Mouse (Mus musculus): ENCODE results near the gene Lhfpl1. TPM values are rescaled to one million over a fixed set of nuclear protein-coding genes. Genes with fewer than 3 reads are reported as not detected.
A peak's percentile ranks its signal among the peaks of the same experiment; 100 is the strongest.

Lhfpl1 gene
- not detected in 2 replicates for polyA plus RNA-seq (2015; fragmentation: Nextera tagmentation; extraction: Ambion mirVana)

DNA sequence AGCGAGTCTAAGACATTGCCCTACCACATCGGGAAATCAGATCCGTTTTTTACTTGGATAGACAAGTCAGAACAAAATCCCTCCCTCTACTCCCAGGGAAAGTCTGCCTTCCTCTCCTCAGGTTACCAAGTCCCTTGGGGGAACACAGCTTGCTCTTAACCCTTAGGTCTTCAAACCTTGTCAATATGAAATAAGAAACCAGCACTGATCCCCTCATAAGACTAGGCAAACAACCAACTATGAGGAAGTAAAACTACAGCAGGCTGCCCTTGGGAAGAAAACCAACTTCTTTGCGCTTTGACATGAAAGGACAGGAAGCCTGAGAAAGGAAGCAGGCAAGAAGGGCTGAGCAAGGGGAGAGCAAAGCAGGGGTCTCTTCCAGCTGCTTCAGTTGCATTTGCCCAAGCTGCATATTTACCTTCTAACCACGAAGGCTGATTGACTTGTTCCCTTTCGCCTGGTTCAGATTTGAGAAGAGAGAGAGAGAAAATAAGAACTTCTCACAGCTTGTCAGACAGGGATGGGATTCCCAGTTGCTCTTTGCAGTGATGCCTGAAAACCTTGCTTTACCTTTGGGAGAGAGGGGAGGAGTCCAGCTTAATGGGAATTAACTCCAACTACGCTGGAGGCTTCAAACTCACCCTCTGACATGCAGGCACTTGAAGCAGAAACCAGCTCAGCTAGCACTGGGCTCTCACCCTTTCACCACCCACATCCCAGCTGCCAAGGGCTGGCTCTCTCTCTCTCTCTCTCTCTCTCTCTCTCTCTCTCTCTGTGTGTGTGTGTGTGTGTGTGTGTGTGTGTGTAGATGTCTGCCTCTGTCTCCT, at the start of gene Lhfpl1:
TSS of gene Lhfpl1 (minus strand) at position 713 of the 827 bp plus-strand sequence.
- Histone ChIP-seq H3K27ac (ENCODE audit: low read depth) (no peak within 1 kb of the TSS), H3K4me3 (ENCODE audit: low read depth, low read length) (no peak within 1 kb of the TSS), H3K9ac (replicated peaks) (no peak within 1 kb of the TSS), H3K9me3 (ENCODE audit: low read length) (no peaks in the 10 kb centered on the region), H3K36me3 (replicated peaks; ENCODE audit: insufficient read depth, low read length) (no peaks in the 10 kb centered on the region), H3K27me3 (ENCODE audit: insufficient read depth, low read length) (no peaks in the 10 kb centered on the region), H3K4me2 (ENCODE audit: low read depth, low read length) (no peak within 1 kb of the TSS), H3K4me1 (ENCODE audit: insufficient read depth) (no peaks in the 10 kb centered on the region)
- no peak for DNase-seq
- ATAC-seq = 0 out of 2 replicates have a peak, but pooled peaks have one; percentile 15
- WGBS (ENCODE audit: insufficient replicate concordance) = 31% methylated on average over 7 of the region's 7 CpGs
- TF ChIP-seq EP300 (IDR thresholded peaks at IDR 0.05; ENCODE audit: low read depth) (no peak), CTCF (IDR thresholded peaks at IDR 0.05; ENCODE audit: low read depth) (no peak)

DNA sequence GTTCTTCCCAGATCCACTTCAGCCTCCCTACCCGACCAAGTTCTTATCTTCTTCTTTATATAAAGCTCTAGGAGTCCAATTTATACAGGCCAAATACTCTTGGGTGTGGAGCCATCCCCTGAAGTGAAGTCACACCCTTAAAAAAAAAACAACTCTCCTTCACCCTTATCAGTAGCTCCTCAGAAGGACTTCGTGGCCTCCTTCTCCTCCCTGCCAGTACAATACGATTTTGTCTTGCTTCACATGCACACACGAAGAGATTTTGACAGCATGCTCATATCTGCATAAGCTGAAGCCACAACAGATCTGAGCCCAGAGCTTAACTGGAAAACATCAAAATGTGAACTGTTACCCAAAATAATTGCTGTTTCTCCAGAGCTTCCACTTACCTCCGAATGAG, 22.9 kb upstream of the Lhfpl1 start:
- no peak overlapping the region for H3K4me3 ChIP-seq (ENCODE audit: low read depth, low read length)
- DNase-seq (no peak), ATAC-seq (no peak)
- WGBS (ENCODE audit: insufficient replicate concordance) = 37% methylated on average over 5 of the region's 5 CpGs
- H3K4me2 ChIP-seq (ENCODE audit: low read depth, low read length) = no peak overlapping the region
- no peaks in the 10 kb centered on the region for H3K4me1 ChIP-seq (ENCODE audit: insufficient read depth)
- H3K9ac ChIP-seq (replicated peaks) = no peak overlapping the region
- H3K36me3 ChIP-seq (replicated peaks; ENCODE audit: insufficient read depth, low read length) = no peaks in the 10 kb centered on the region
- TF ChIP-seq CTCF (IDR thresholded peaks at IDR 0.05; ENCODE audit: low read depth) (no peak), EP300 (IDR thresholded peaks at IDR 0.05; ENCODE audit: low read depth) (no peak)
- H3K9me3 ChIP-seq (ENCODE audit: low read length) = no peaks in the 10 kb centered on the region
- 0 out of 2 replicates have a peak, but pooled peaks cover 2% of the 10 kb centered on the region for H3K27me3 ChIP-seq (ENCODE audit: insufficient read depth, low read length)
- no peak overlapping the region for H3K27ac ChIP-seq (ENCODE audit: low read depth)

DNA sequence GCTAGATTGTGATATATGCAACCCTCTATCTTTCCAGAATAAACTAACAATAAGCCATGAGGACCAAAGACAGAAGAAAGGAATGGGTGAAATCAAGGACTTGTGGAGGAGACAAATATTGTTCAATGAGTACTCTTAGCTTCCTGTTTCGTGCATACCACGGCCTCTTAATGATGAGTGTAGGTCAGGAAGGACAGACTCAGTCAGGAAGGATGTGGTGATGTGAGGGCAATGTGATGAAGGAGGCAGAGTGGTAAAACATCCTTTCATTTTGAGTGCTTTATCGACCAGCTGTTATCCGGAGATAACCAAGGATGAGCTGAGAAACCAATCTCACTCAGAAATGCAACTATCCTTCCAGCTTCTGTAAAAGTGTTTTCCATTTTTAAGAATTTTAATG, 13.6 kb upstream of the Lhfpl1 start:
- ATAC-seq (no peak), DNase-seq (no peak)
- Histone ChIP-seq H3K36me3 (replicated peaks; ENCODE audit: insufficient read depth, low read length) (no peaks in the 10 kb centered on the region), H3K4me2 (ENCODE audit: low read depth, low read length) (no peak overlapping the region), H3K4me1 (ENCODE audit: insufficient read depth) (no peaks in the 10 kb centered on the region), H3K9me3 (ENCODE audit: low read length) (no peaks in the 10 kb centered on the region), H3K27ac (ENCODE audit: low read depth) (no peak overlapping the region), H3K27me3 (ENCODE audit: insufficient read depth, low read length) (no peaks in the 10 kb centered on the region), H3K9ac (replicated peaks) (no peak overlapping the region), H3K4me3 (ENCODE audit: low read depth, low read length) (no peak overlapping the region)
- TF ChIP-seq EP300 (IDR thresholded peaks at IDR 0.05; ENCODE audit: low read depth) (no peak), CTCF (IDR thresholded peaks at IDR 0.05; ENCODE audit: low read depth) (no peak)
- WGBS (ENCODE audit: insufficient replicate concordance) = 42% methylated on average over 4 of the region's 4 CpGs

DNA sequence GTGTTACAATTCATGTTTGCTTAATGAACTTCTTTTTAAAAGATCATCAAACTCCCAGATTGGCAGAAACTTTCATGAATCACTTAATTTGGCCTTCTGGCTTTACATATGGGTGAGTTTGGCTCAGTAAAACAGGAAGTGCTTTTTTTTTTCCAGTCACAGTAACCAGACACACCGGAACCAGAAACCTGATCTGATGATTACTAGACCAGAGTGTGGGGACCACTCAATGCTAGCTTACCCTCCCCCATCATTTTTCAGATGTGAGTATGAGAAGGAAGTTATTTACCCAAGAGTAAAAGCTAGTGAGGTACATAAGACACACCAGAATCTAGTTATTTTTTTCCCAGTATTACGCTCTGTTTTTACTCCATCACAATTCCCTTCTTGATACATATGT, 6.5 kb downstream of the Lhfpl1 start:
- no peaks in the 10 kb centered on the region for H3K4me1 ChIP-seq (ENCODE audit: insufficient read depth)
- no peaks in the 10 kb centered on the region for H3K27me3 ChIP-seq (ENCODE audit: insufficient read depth, low read length)
- no peaks in the 10 kb centered on the region for H3K9me3 ChIP-seq (ENCODE audit: low read length)
- TF ChIP-seq CTCF (IDR thresholded peaks at IDR 0.05; ENCODE audit: low read depth) (no peak), EP300 (IDR thresholded peaks at IDR 0.05; ENCODE audit: low read depth) (no peak)
- WGBS (ENCODE audit: insufficient replicate concordance) = 50% methylated on average over 2 of the region's 2 CpGs
- no peak overlapping the region for H3K4me3 ChIP-seq (ENCODE audit: low read depth, low read length)
- H3K27ac ChIP-seq (ENCODE audit: low read depth) = no peak overlapping the region
- DNase-seq = no peak
- no peak overlapping the region for H3K9ac ChIP-seq (replicated peaks)
- ATAC-seq = no peak
- H3K36me3 ChIP-seq (replicated peaks; ENCODE audit: insufficient read depth, low read length) = no peaks in the 10 kb centered on the region
- H3K4me2 ChIP-seq (ENCODE audit: low read depth, low read length) = no peak overlapping the region

DNA sequence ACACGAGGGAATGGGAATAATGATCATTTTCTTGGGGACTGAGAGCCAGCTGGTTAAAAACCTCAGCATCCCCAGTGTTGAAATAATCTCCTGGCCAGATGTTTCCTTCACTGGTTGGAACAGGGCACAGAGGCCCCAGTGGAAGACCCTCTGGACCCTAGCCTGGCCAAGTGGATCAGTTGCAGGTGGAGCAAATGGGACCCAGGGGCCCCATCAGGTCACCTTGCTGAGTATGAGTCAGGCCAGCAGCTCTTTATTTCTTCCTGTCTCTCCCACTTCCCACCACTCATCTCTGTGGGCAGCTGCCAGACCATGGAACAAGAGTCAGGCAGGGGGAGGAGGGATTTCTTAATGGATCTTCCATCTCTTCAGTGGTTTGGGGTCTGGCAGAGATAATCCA, 12.7 kb downstream of the Lhfpl1 start:
- TF ChIP-seq EP300 (IDR thresholded peaks at IDR 0.05; ENCODE audit: low read depth) (no peak), CTCF (IDR thresholded peaks at IDR 0.05; ENCODE audit: low read depth) (no peak)
- DNase-seq (no peak), ATAC-seq (no peak)
- no peaks in the 10 kb centered on the region for H3K9me3 ChIP-seq (ENCODE audit: low read length)
- no peak overlapping the region for H3K9ac ChIP-seq (replicated peaks)
- no peaks in the 10 kb centered on the region for H3K36me3 ChIP-seq (replicated peaks; ENCODE audit: insufficient read depth, low read length)
- no peak overlapping the region for H3K4me2 ChIP-seq (ENCODE audit: low read depth, low read length)
- H3K27me3 ChIP-seq (ENCODE audit: insufficient read depth, low read length) = no peaks in the 10 kb centered on the region
- H3K4me3 ChIP-seq (ENCODE audit: low read depth, low read length) = no peak overlapping the region
- no peaks in the 10 kb centered on the region for H3K4me1 ChIP-seq (ENCODE audit: insufficient read depth)
- no peak overlapping the region for H3K27ac ChIP-seq (ENCODE audit: low read depth)
- 42% methylated on average over 1 of the region's 1 CpGs for WGBS (ENCODE audit: insufficient replicate concordance)

DNA sequence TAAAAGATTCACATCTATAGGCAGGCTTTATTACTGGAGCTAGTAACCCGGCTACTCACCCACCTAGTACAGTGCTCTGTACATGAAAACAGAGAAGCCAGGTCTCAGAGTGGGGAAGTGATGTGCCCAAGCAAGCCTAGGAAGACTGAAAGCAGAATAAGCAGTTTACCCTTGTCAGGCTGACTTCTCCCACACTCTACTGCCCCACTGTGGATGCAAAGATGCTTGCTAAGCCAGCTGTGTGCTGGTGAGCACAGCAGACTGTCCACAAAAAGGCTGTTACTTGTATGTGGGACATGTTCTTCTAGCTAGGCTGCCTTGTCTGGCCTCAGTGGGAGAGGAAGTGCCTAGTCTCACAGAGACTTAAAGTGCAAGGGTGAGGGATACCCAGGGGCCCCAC, 40.3 kb downstream of the Lhfpl1 start:
- Histone ChIP-seq H3K4me2 (ENCODE audit: low read depth, low read length) (no peak overlapping the region), H3K4me3 (ENCODE audit: low read depth, low read length) (no peak overlapping the region), H3K4me1 (ENCODE audit: insufficient read depth) (no peaks in the 10 kb centered on the region), H3K27me3 (ENCODE audit: insufficient read depth, low read length) (no peaks in the 10 kb centered on the region), H3K36me3 (replicated peaks; ENCODE audit: insufficient read depth, low read length) (no peaks in the 10 kb centered on the region), H3K9me3 (ENCODE audit: low read length) (no peaks in the 10 kb centered on the region), H3K27ac (ENCODE audit: low read depth) (no peak overlapping the region), H3K9ac (replicated peaks) (no peak overlapping the region)
- ATAC-seq = no peak
- TF ChIP-seq EP300 (IDR thresholded peaks at IDR 0.05; ENCODE audit: low read depth) = no peak
- peak; percentile 32; the same call in 1 of the 2 replicates for TF ChIP-seq CTCF (IDR thresholded peaks at IDR 0.05; ENCODE audit: low read depth)
- 69% methylated on average over 1 of the region's 1 CpGs for WGBS (ENCODE audit: insufficient replicate concordance)
- no peak for DNase-seq

Measured in liver, postnatal 0 days (tissue).